Mouse (Mus musculus) small intestine, adult 2 months (tissue): ENCODE data around the gene Ift81.

Experiments used
- CTCF ChIP-seq: fragments of 200-500 bp; IDR thresholded peaks from 2 replicates; pipeline ENCODE4 v1.5.1; 2012; ENCODE audit warnings: low read depth, mild to moderate bottlenecking, control low read depth, inconsistent platforms, low read length, moderate library complexity, mixed read lengths; ENCODE audit not compliant: insufficient replicate concordance, insufficient read length; ENCODE audit errors: extremely low read depth
- POLR2A ChIP-seq: fragments of 200-500 bp; IDR thresholded peaks from 2 replicates; pipeline ENCODE4 v1.6.1; 2012; ENCODE audit warnings: low read depth, mild to moderate bottlenecking, control low read depth, inconsistent platforms, low read length, moderate library complexity

DNA sequence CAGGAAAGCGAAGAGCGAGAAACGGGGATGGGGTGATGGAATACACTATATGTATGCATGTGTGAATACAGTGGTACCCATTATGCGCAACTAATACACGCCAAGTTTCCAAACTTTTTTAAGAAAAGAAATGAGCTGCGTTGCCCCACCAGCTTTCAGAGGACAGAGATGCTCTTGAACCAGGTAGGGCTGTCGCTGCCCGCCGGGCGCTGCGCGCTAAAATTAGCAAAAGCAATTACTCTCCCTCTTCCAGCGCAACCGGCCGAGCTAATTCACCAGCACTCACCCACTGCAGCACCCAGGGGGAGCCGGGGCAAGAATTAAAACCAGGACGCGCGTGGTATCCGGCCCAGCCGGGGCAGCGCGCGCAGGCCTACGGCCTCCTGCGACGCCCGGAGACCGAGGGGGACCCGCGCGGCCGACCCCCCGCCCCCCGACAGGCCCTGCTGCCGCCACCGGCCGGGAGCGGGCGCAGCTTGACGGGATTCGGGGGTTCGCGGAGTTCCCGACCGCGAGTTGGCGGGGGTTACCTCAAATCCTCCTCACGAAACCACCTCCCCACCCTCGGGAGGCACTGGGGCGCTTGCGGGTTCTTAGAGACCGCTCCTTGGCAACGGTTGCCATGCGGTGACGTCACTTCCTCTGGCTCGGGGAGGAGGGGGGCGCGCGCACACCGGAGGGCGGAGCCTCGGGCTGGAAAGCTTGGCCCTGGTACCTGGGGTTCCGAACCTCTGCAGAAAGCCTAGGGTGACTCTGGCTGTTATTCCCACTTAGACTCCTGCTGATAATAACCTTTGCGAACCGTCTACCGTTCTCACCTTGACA is at the start of gene Ift81:
- TF ChIP-seq POLR2A = no peak
- no peak for TF ChIP-seq CTCF
